Mouse (Mus musculus) activated CD4-positive, CD25-positive, alpha-beta regulatory T cell (primary cell): ENCODE results near the gene Klf17. TPM values are rescaled to one million over a fixed set of nuclear protein-coding genes. Genes with fewer than 3 reads are reported as not detected.

Experiments used
- polyA plus RNA-seq, 2 experiments: library from polyadenylated mRNA; unstranded; fragments of 100-300 nt; shearing (Covaris generic); gene quantifications; one replicate each; pipeline ENCODE4 v1.2.1; 2017

Gene Klf17
- polyA plus RNA-seq = under 1 TPM in 1 of 2 experiments, not detected in 1; 0.36 TPM

GRCm38 (mm10) chr4:117765416-117765815, at the start of gene Klf17:
Klf17 (minus strand) TSS chr4:117765648.

DNA sequence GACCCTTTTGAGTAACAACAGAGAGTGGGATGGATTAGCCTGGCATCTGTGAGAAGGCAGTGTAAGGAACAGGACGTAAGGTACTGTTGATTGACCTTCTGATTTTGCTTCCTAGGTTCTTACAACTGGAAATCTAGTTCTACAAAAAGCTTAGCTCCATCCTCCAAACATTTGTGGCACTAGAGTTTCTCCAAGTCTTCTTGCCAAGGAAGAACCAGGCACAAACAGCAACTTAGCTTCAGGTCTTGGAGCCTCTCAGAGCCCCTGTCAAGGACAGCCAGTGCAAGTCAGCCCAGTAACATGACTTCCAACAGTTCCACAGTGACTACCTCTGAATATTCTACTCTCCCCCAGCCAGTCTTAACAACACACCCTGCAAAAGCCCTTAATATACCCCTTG, 41.3 kb downstream of the Klf17 start, which contains the start of gene Gm12845:
Gene Gm12845, plus strand, starts transcription at position 301 of the 400 bp plus-strand sequence.

Other genes with a start within 250 kb of the Klf17 start
- 10 to 100 TPM; 36.1 to 45.9 TPM for gene Eri3, start 215.3 kb downstream of the Klf17 start, polyA plus RNA-seq
- 10 to 100 TPM; 41.9 to 48.5 TPM for gene Dmap1, start 83.4 kb downstream of the Klf17 start, polyA plus RNA-seq
- gene Gm12845, start 41.2 kb downstream of the Klf17 start, polyA plus RNA-seq = not detected
- gene Slc6a9, start 68.9 kb upstream of the Klf17 start, polyA plus RNA-seq = under 1 TPM in 1 of 2 experiments, not detected in 1; 0.14 TPM
- gene Ccdc24, start 106.9 kb upstream of the Klf17 start, polyA plus RNA-seq = not detected
- gene B4galt2, start 117.8 kb upstream of the Klf17 start, polyA plus RNA-seq = not detected
- 100 to 1,000 TPM; 161 to 167 TPM for gene Atp6v0b, start 121.7 kb upstream of the Klf17 start, polyA plus RNA-seq
- gene Dph2, start 126.4 kb upstream of the Klf17 start, polyA plus RNA-seq = 10 to 100 TPM; 24.6 to 30.3 TPM
- gene Ipo13, start 149.4 kb upstream of the Klf17 start, polyA plus RNA-seq = 10 to 100 TPM; 17.8 to 23.8 TPM
- not detected for gene Artn, start 164.1 kb upstream of the Klf17 start, polyA plus RNA-seq